Mouse (Mus musculus) CH12.LX (cell line): ENCODE results near the gene Cyp2d10. TPM values are rescaled to one million over a fixed set of nuclear protein-coding genes. Genes with fewer than 3 reads are reported as not detected.

Source experiments
- DNase-seq: peaks from one replicate; pipeline ENCODE4 v3.0.0-alpha.2; 2013; ENCODE audit errors: extremely low read depth
- H3K27ac ChIP-seq: 2 replicates; pipeline ENCODE4 v1.5.1; 2012; ENCODE audit warnings: low read depth, mild to moderate bottlenecking, control low read depth, moderate library complexity; ENCODE audit not compliant: insufficient read depth
- H3K27me3 ChIP-seq: replicated peaks from 2 replicates; pipeline ENCODE3; 2012; ENCODE audit warnings: inconsistent platforms
- H3K36me3 ChIP-seq, 2 experiments: replicated peaks in 1 of 2; 2 replicates each; pipeline versions ENCODE3 to v1.6.1; 2012; ENCODE audit warnings: inconsistent platforms in 1 of 2, low read length in 1 of 2, mild to moderate bottlenecking in 1 of 2, mixed read lengths in 1 of 2, moderate library complexity in 1 of 2; ENCODE audit not compliant: control insufficient read depth in 1 of 2, insufficient read depth in 1 of 2
- H3K4me1 ChIP-seq, 2 experiments: 2 replicates each; pipeline ENCODE4 v1.6.1; 2012; ENCODE audit warnings: inconsistent platforms in 1 of 2, moderate library complexity in 1 of 2; ENCODE audit not compliant: insufficient read depth in 2 of 2, control insufficient read depth in 1 of 2
- H3K4me2 ChIP-seq: 2 replicates; pipeline ENCODE4 v1.6.1; 2012; ENCODE audit warnings: low read depth, mild to moderate bottlenecking, control low read depth; ENCODE audit not compliant: poor library complexity, insufficient read depth, severe bottlenecking
- H3K4me3 ChIP-seq, 3 experiments: fragments of 150-350 bp in 1 of 3; sonication (generic) in 1 of 3; replicated peaks in 1 of 3; 2 replicates each; pipeline versions ENCODE3 to v1.5.1; 2011 to 2012; ENCODE audit warnings: low read depth in 2 of 3, low read length in 2 of 3, mild to moderate bottlenecking in 2 of 3, moderate library complexity in 2 of 3, control low read depth in 1 of 3, improper control_type of control experiment in 1 of 3, inconsistent platforms in 1 of 3, mixed read lengths in 1 of 3; ENCODE audit not compliant: poor library complexity in 1 of 3
- H3K79me2 ChIP-seq: replicated peaks from 2 replicates; pipeline ENCODE4 v1.6.1; 2012; ENCODE audit warnings: mild to moderate bottlenecking, moderate library complexity; ENCODE audit not compliant: control insufficient read depth, poor library complexity, insufficient read depth, severe bottlenecking; ENCODE audit errors: extremely low read depth
- H3K9ac ChIP-seq: 2 replicates; pipeline ENCODE4 v1.6.1; 2012; ENCODE audit warnings: low read depth, mild to moderate bottlenecking, control low read depth, moderate library complexity; ENCODE audit not compliant: insufficient read depth
- H3K9me3 ChIP-seq: replicated peaks from 2 replicates; pipeline ENCODE3; 2012; ENCODE audit warnings: low read length, inconsistent platforms, mixed read lengths
- BHLHE40 ChIP-seq: IDR thresholded peaks from 2 replicates; pipeline ENCODE4 v1.6.1; 2011; ENCODE audit warnings: mild to moderate bottlenecking, low read depth, low read length, improper control_type of control experiment
- CHD1 ChIP-seq: IDR thresholded peaks from 2 replicates; pipeline ENCODE4 v1.6.1; 2012; ENCODE audit warnings: low read depth, low read length, improper control_type of control experiment, inconsistent platforms
- CHD2 ChIP-seq: IDR thresholded peaks from 2 replicates; pipeline ENCODE4 v1.6.1; 2011; ENCODE audit warnings: low read length, improper control_type of control experiment
- CTCF ChIP-seq, 2 experiments: IDR thresholded peaks in 1 of 2; conservative IDR thresholded peaks in 1 of 2; 2 replicates each; pipeline ENCODE4 v1.5.1; 2011 to 2012; ENCODE audit warnings: low read depth in 2 of 2, low read length in 2 of 2, improper control_type of control experiment in 1 of 2, inconsistent platforms in 1 of 2, mild to moderate bottlenecking in 1 of 2, moderate library complexity in 1 of 2
- ELF1 ChIP-seq: IDR thresholded peaks from 2 replicates; pipeline ENCODE4 v1.6.1; 2014; ENCODE audit warnings: low read depth, mild to moderate bottlenecking, inconsistent platforms, low read length, improper control_type of control experiment
- EP300 ChIP-seq: IDR thresholded peaks from 2 replicates; pipeline ENCODE4 v1.6.1; 2011; ENCODE audit warnings: low read length, improper control_type of control experiment
- ETS1 ChIP-seq: conservative IDR thresholded peaks from 2 replicates; pipeline ENCODE4 v1.6.1; 2012; ENCODE audit warnings: low read depth, mild to moderate bottlenecking, inconsistent platforms, low read length, improper control_type of control experiment, moderate library complexity
- GABPA ChIP-seq: IDR thresholded peaks from 2 replicates; pipeline ENCODE4 v1.6.1; 2012; ENCODE audit warnings: low read depth, low read length, improper control_type of control experiment, inconsistent platforms; ENCODE audit not compliant: insufficient replicate concordance
- HCFC1 ChIP-seq: IDR thresholded peaks from 2 replicates; pipeline ENCODE4 v1.6.1; 2012; ENCODE audit warnings: low read depth, mild to moderate bottlenecking, inconsistent platforms, low read length, improper control_type of control experiment
- IRF4 ChIP-seq: IDR thresholded peaks from 2 replicates; pipeline ENCODE4 v1.6.1; 2014; ENCODE audit warnings: low read depth, mild to moderate bottlenecking, inconsistent platforms, low read length, improper control_type of control experiment
- JUN ChIP-seq: IDR thresholded peaks from 2 replicates; pipeline ENCODE4 v1.6.1; 2011; ENCODE audit warnings: low read depth, mild to moderate bottlenecking, low read length, improper control_type of control experiment, moderate library complexity; ENCODE audit not compliant: insufficient read depth
- JUND ChIP-seq: conservative IDR thresholded peaks from 2 replicates; pipeline ENCODE4 v1.6.1; 2011; ENCODE audit warnings: low read depth, low read length, improper control_type of control experiment
- KAT2A ChIP-seq: IDR thresholded peaks from 2 replicates; pipeline ENCODE4 v1.6.1; 2012; ENCODE audit warnings: low read length, improper control_type of control experiment, inconsistent platforms; ENCODE audit not compliant: insufficient replicate concordance
- MAX ChIP-seq: IDR thresholded peaks from 2 replicates; pipeline ENCODE4 v1.6.1; 2011; ENCODE audit warnings: low read length, improper control_type of control experiment
- MAZ ChIP-seq: IDR thresholded peaks from 2 replicates; pipeline ENCODE4 v1.6.1; 2012; ENCODE audit warnings: low read depth, mild to moderate bottlenecking, inconsistent platforms, low read length, improper control_type of control experiment, moderate library complexity
- MXI1 ChIP-seq: IDR thresholded peaks from 2 replicates; pipeline ENCODE4 v1.6.1; 2011; ENCODE audit warnings: mild to moderate bottlenecking, low read depth, low read length, improper control_type of control experiment
- NELFE ChIP-seq: IDR thresholded peaks from 2 replicates; pipeline ENCODE4 v1.6.1; 2011; ENCODE audit warnings: low read depth, low read length, improper control_type of control experiment
- NRF1 ChIP-seq: IDR thresholded peaks from 2 replicates; pipeline ENCODE4 v1.6.1; 2014; ENCODE audit warnings: low read depth, mild to moderate bottlenecking, inconsistent platforms, low read length, improper control_type of control experiment, moderate library complexity
- PAX5 ChIP-seq: IDR thresholded peaks from 2 replicates; pipeline ENCODE4 v1.6.1; 2012; ENCODE audit warnings: low read length, inconsistent platforms, mixed read lengths
- POLR2A ChIP-seq: IDR thresholded peaks from 2 replicates; pipeline ENCODE4 v1.6.1; 2011; ENCODE audit warnings: low read depth, mild to moderate bottlenecking, improper control_type of control experiment, low read length
- POLR2AphosphoS2 ChIP-seq: IDR thresholded peaks from 2 replicates; pipeline ENCODE4 v1.6.1; 2011; ENCODE audit warnings: low read depth, low read length, improper control_type of control experiment
- RCOR1 ChIP-seq: conservative IDR thresholded peaks from 2 replicates; pipeline ENCODE4 v1.6.1; 2012; ENCODE audit warnings: low read depth, mild to moderate bottlenecking, inconsistent platforms, low read length, improper control_type of control experiment
- UBTF ChIP-seq: IDR thresholded peaks from 2 replicates; pipeline ENCODE4 v1.6.1; 2012; ENCODE audit warnings: low read depth, mild to moderate bottlenecking, inconsistent platforms, low read length, improper control_type of control experiment, moderate library complexity
- ZC3H11A ChIP-seq: IDR thresholded peaks from 2 replicates; pipeline ENCODE4 v1.6.1; 2012; ENCODE audit warnings: low read depth, mild to moderate bottlenecking, inconsistent platforms, low read length, improper control_type of control experiment
- dilution Hi-C: fragments of 300-500 bp; cut with MboI; formaldehyde crosslinking; loops from 2 replicates; pipeline ENCODE4 v1.14.3; 2020; ENCODE audit warnings: low sequenced_read_pairs; ENCODE audit not compliant: extremely low pct_unique_long_range_greater_than_20kb, extremely low pct_ligation_motif_present
- in situ Hi-C: fragments of 300-500 bp; cut with MboI; formaldehyde crosslinking; loops from 3 replicates; pipeline ENCODE4 v1.14.3; 2019; ENCODE audit warnings: low sequenced_read_pairs, low pct_ligation_motif_present, low pct_unique_long_range_greater_than_20kb, mixed read lengths
- polyA plus RNA-seq: library from polyadenylated mRNA; unstranded; fragments of >175 nt; gene quantifications from 2 replicates; pipeline ENCODE4 v1.2.1, GENCODE M21; 2012; ENCODE audit warnings: low read depth; ENCODE audit not compliant: insufficient read length
- total RNA-seq, 2 experiments: library from RNA; depleted of rRNA; stranded (reverse); fragments of 300-350 nt in 1 of 2; fragments of >200 nt in 1 of 2; gene quantifications; 2 replicates each; pipeline ENCODE4 v1.2.3; 2012 to 2014

The Cyp2d10 gene
- total and polyA plus RNA-seq, 3 experiments = not detected

DNA sequence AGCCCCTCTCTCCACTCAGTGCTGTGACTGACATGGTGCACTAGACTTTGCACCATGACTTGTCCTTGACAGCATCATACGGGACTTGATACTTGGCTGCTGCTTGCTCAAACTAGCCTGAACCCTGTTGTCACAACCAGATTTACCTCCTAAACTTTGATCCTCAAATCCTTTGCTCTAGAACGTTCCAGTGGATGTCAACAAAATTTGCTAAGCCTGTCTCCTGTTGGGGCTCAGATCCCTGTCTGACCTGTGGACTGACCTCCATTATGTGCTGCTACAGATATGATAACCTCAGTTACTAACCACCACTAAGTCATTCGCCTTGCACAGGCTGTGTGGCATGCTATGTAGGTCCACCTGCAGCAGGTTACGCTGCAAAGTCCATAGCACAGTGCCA, 15.9 kb upstream of the Cyp2d10 start:
- H3K4me3 ChIP-seq = no peak overlapping the region
- H3K4me1 ChIP-seq = no peaks in the 10 kb centered on the region
- no peak for DNase-seq
- no peak overlapping the region for H3K9ac ChIP-seq
- no peaks in the 10 kb centered on the region for H3K79me2 ChIP-seq
- H3K36me3 ChIP-seq = no peaks in the 10 kb centered on the region
- no peak overlapping the region for H3K4me2 ChIP-seq
- dilution Hi-C loops (no loop called here), in situ Hi-C loops (no loop called here)
- no peak for TF ChIP-seq JUN
- no peak for TF ChIP-seq MXI1
- TF ChIP-seq BHLHE40 = no peak
- TF ChIP-seq UBTF = no peak
- TF ChIP-seq MAZ = no peak
- TF ChIP-seq HCFC1 = no peak
- TF ChIP-seq PAX5 = no peak
- TF ChIP-seq NRF1 = no peak
- TF ChIP-seq POLR2AphosphoS2 = no peak
- no peak for TF ChIP-seq MAX
- no peak for TF ChIP-seq POLR2A
- no peak for TF ChIP-seq ZC3H11A
- TF ChIP-seq ELF1 = no peak
- no peak for TF ChIP-seq GABPA
- TF ChIP-seq CTCF (conservative IDR thresholded peaks at IDR 0.05 in 1 of 2, IDR thresholded peaks at IDR 0.05 in 1 of 2; ENCODE audit: low read depth in 2 of 2, low read length in 2 of 2) = no peak
- no peaks in the 10 kb centered on the region for H3K9me3 ChIP-seq
- no peak overlapping the region for H3K27ac ChIP-seq
- peaks cover 65% of the 10 kb centered on the region for H3K27me3 ChIP-seq

DNA sequence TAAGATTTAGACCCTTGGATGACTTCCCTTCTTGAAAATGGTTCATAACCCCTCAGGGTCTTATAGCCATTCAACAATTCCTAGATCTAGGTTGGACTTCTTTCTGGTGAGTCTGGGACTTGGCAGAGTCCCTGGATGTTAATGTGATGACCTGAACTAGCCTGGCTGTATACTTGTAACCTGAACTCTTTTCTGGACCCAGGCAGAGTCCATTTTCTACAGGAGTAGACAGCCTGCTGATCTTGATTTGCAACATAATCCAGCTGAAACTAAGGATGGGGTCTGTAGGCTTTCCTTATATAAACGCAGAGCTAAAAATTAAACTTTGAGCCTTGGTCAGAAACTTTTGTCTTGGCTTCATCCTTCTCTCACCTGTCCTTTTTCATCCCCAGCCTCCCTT, 11.6 kb upstream of the Cyp2d10 start:
- in situ Hi-C loops = loop anchor here (10.0 kb wide), 1 partner anchor 64 kb away; the partner anchor contains the start of gene Ndufa6
- Histone ChIP-seq H3K4me3 (no peak overlapping the region), H3K9ac (no peak overlapping the region), H3K36me3 (no peaks in the 10 kb centered on the region), H3K27me3 (peaks cover 57% of the 10 kb centered on the region), H3K4me2 (no peak overlapping the region), H3K9me3 (no peaks in the 10 kb centered on the region), H3K4me1 (peaks cover 4 to 7% of the 10 kb centered on the region in 2 experiments), H3K27ac (no peak overlapping the region), H3K79me2 (no peaks in the 10 kb centered on the region)
- DNase-seq = no peak
- no peak for TF ChIP-seq IRF4
- TF ChIP-seq ELF1 = no peak
- no peak for TF ChIP-seq NELFE
- no peak for TF ChIP-seq CHD2
- TF ChIP-seq CHD1 = no peak
- no peak for TF ChIP-seq GABPA
- TF ChIP-seq KAT2A = no peak
- TF ChIP-seq ETS1 = no peak
- TF ChIP-seq BHLHE40 = no peak
- no peak for TF ChIP-seq MXI1
- TF ChIP-seq RCOR1 = no peak
- TF ChIP-seq EP300 = no peak
- TF ChIP-seq JUN = no peak
- TF ChIP-seq HCFC1 = no peak
- no peak for TF ChIP-seq JUND
- no peak for TF ChIP-seq PAX5
- no peak for TF ChIP-seq NRF1
- dilution Hi-C loops = no loop called here
